Mouse (Mus musculus) liver, embryonic 14.5 days (tissue): Measurements from ENCODE around the gene Mlana. TPM values are rescaled to one million over a fixed set of nuclear protein-coding genes. Genes with fewer than 3 reads are reported as not detected.
A peak's percentile ranks its signal among the peaks of the same experiment; 100 is the strongest.

Source experiments
- ATAC-seq: fragments of 200-750 bp; cut with Nextera tagmentation; 2 replicates; pipeline ENCODE4 v1.8.0; 2017; ENCODE audit warnings: moderate number of reproducible peaks, mild to moderate bottlenecking, moderate library complexity; ENCODE audit not compliant: insufficient read depth
- DNase-seq, 3 experiments: peaks; one replicate each; pipeline ENCODE4 v3.0.0-alpha.2; 2012 to 2013; ENCODE audit warnings: low read depth in 3 of 3, low spot score in 3 of 3
- H3K27ac ChIP-seq: fragments of 300-500 bp; sonication (generic); 2 replicates; pipeline ENCODE4 v1.5.1; 2014; ENCODE audit warnings: moderate library complexity, mild to moderate bottlenecking, control low read depth, inconsistent platforms
- H3K27me3 ChIP-seq: fragments of 300-500 bp; sonication (generic); 2 replicates; pipeline ENCODE4 v1.6.1; 2014; ENCODE audit warnings: mild to moderate bottlenecking, low read length, moderate library complexity; ENCODE audit not compliant: control insufficient read depth, insufficient read depth
- H3K36me3 ChIP-seq: fragments of 300-500 bp; sonication (generic); replicated peaks from 2 replicates; pipeline ENCODE4 v1.6.1; 2014; ENCODE audit warnings: low read depth; ENCODE audit not compliant: control insufficient read depth, insufficient read depth
- H3K4me1 ChIP-seq, 2 experiments: fragments of 200-500 bp in 1 of 2; fragments of 300-500 bp in 1 of 2; sonication (generic) in 1 of 2; replicated peaks; 2 replicates each; pipeline ENCODE4 v1.6.1; 2012 to 2014; ENCODE audit warnings: antibody characterized with exemption in 1 of 2, inconsistent platforms in 1 of 2, low read length in 1 of 2; ENCODE audit not compliant: control insufficient read depth in 2 of 2, insufficient read depth in 2 of 2
- H3K4me2 ChIP-seq: fragments of 300-500 bp; sonication (generic); 2 replicates; pipeline ENCODE4 v1.6.1; 2014; ENCODE audit warnings: low read depth, mild to moderate bottlenecking, control low read depth, moderate library complexity
- H3K4me3 ChIP-seq, 2 experiments: fragments of 200-500 bp in 1 of 2; fragments of 300-500 bp in 1 of 2; sonication (generic) in 1 of 2; 2 replicates each; pipeline ENCODE4 v1.5.1; 2012 to 2014; ENCODE audit warnings: low read depth in 2 of 2, low read length in 2 of 2, mild to moderate bottlenecking in 2 of 2, control low read depth in 1 of 2, inconsistent platforms in 1 of 2, moderate library complexity in 1 of 2; ENCODE audit not compliant: insufficient read depth in 1 of 2
- H3K9ac ChIP-seq: fragments of 300-500 bp; sonication (generic); replicated peaks from 2 replicates; pipeline ENCODE4 v1.6.1; 2014; ENCODE audit warnings: mild to moderate bottlenecking, control low read depth, moderate library complexity
- H3K9me3 ChIP-seq: fragments of 300-500 bp; sonication (generic); 2 replicates; pipeline ENCODE4 v1.6.1; 2016; ENCODE audit warnings: low read length, mixed read lengths; ENCODE audit not compliant: control insufficient read depth
- CTCF ChIP-seq: IDR thresholded peaks from 2 replicates; pipeline ENCODE4 v1.5.1; 2016; ENCODE audit warnings: antibody characterized with exemption, low read depth, control low read depth
- EP300 ChIP-seq: IDR thresholded peaks from 2 replicates; pipeline ENCODE4 v1.6.1; 2016; ENCODE audit warnings: antibody characterized with exemption, low read depth
- WGBS: fragments of 180-500 bp; shearing (Covaris S2); extraction: QIAGEN DNeasy Blood & Tissue Kit; methylation state at CpG from one replicate; pipeline ENCODE4 v1.1.7; 2014; ENCODE audit not compliant: insufficient replicate concordance; 5-methylcytosine and 5-hydroxymethylcytosine counted together
- polyA plus RNA-seq, 2 experiments: library from polyadenylated mRNA; depleted of rRNA in 1 of 2; stranded (reverse) in 1 of 2; unstranded in 1 of 2; fragments of >200 nt; fragmentation: Nextera tagmentation in 1 of 2; extraction: Ambion mirVana in 1 of 2; gene quantifications; 2 replicates each; pipeline versions ENCODE4 v1.2.1 to v1.2.3; 2012 to 2014

The Mlana gene
- polyA plus RNA-seq, 2 experiments = not detected

- Histone ChIP-seq H3K9me3 (no peaks in the 10 kb centered on the region), H3K9ac (no peak overlapping the region), H3K27me3 (no peaks in the 10 kb centered on the region), H3K36me3 (no peaks in the 10 kb centered on the region), H3K27ac (no peak overlapping the region), H3K4me1 (no peaks in the 10 kb centered on the region), H3K4me2 (no peak overlapping the region), H3K4me3 (no peak overlapping the region)
- ATAC-seq = no peak
- TF ChIP-seq CTCF (no peak), EP300 (no peak)
- no peak for DNase-seq
- WGBS = 64% methylated on average over 3 of the region's 3 CpGs
Observed at GRCm38 (mm10) chr19:29709461-29709860, 11.8 kb downstream of the Mlana start.

GRCm38 (mm10) chr19:29713451-29713850 lies 15.8 kb downstream of the Mlana start:
- H3K9me3 ChIP-seq = no peaks in the 10 kb centered on the region
- 68% methylated on average over 4 of the region's 4 CpGs for WGBS

DNA sequence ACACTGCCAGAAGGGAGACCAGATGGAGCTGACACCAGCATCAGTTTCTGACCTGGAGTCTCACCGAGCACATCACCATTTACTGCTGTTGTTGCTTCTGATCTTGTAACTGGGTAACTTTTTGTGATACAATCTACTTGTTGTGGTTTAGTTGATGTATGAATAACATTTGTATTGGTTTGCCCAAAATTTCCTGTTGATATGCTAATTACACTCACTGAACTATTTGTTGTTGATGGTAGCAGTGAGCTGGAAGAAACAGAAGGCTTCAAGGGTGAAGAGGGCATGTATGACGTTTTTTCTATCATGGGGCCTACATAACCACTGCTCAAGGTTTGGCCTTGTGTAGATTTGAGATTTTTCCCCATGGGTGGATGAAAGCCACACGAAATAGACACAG lies 20.2 kb downstream of the Mlana start:
- no peak for TF ChIP-seq EP300
- H3K4me1 ChIP-seq = no peaks in the 10 kb centered on the region
- DNase-seq (no peak), ATAC-seq (no peak)
- no peak overlapping the region for H3K4me2 ChIP-seq
- no peak overlapping the region for H3K9ac ChIP-seq
- H3K27me3 ChIP-seq = no peaks in the 10 kb centered on the region
- H3K36me3 ChIP-seq = peaks cover 3% of the 10 kb centered on the region
- H3K9me3 ChIP-seq = no peaks in the 10 kb centered on the region
- H3K27ac ChIP-seq = no peak overlapping the region
- WGBS = 74% methylated on average over 3 of the region's 3 CpGs
- no peak overlapping the region for H3K4me3 ChIP-seq

More at GRCm38 (mm10) chr19:29713451-29713850, 15.8 kb downstream of the Mlana start:
- Histone ChIP-seq H3K36me3 (no peaks in the 10 kb centered on the region; the same call in 1 of the 2 replicates), H3K9ac (no peak overlapping the region), H3K27me3 (no peaks in the 10 kb centered on the region), H3K4me1 (no peaks in the 10 kb centered on the region), H3K4me2 (no peak overlapping the region), H3K4me3 (no peak overlapping the region), H3K27ac (no peak overlapping the region)
- DNase-seq = no peak
- no peak for ATAC-seq
- TF ChIP-seq EP300 (no peak), CTCF (no peak)

DNA sequence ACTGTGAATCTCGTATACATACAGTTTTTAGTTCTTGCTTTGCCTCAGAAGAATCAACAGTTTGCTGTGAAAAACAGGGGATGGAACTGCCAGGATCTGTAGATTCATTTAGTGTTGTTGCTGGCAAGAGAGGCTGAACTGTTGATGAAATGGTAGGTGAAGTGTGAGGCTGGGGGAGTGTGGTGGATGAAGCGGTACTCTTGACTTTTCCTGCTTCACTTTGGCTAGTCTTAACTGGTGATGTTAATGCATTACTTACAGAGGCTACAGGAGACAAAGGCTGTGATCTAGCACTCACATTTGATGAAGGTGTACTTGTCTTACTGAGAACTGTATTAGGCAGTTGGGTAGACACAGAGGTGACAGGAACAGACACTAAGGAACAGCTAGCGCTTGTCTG lies 20.9 kb downstream of the Mlana start:
- no peak for ATAC-seq
- WGBS = 81% methylated on average over 3 of the region's 3 CpGs
- no peak for DNase-seq
- no peak overlapping the region for H3K4me2 ChIP-seq
- H3K27me3 ChIP-seq = no peaks in the 10 kb centered on the region
- H3K4me1 ChIP-seq = no peaks in the 10 kb centered on the region
- H3K4me3 ChIP-seq = no peak overlapping the region
- no peak overlapping the region for H3K9ac ChIP-seq
- H3K27ac ChIP-seq = no peak overlapping the region
- H3K9me3 ChIP-seq = no peaks in the 10 kb centered on the region
- TF ChIP-seq EP300 (no peak), CTCF (no peak)
- peaks cover 3% of the 10 kb centered on the region for H3K36me3 ChIP-seq

DNA sequence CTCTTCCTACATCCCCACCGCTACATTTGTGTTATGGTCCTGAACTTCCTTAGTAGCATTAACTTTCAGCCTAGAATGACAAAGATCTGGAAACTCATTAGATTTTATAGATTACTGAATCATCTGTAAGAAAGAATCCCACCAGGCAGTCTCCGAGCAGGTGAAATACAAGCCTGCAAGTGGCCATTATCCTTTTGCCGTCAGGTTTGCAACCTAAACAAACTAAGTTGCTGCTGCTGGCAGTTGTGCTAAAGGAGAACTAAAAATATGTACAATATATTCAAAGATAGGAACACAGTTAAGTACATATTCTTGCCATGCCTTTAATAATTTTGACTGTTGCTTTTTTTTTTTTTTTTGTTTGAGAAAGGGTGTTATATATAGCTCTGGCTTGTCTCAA lies 37.8 kb downstream of the Mlana start:
- ATAC-seq (no peak), DNase-seq (no peak)
- Histone ChIP-seq H3K27me3 (no peaks in the 10 kb centered on the region), H3K9ac (no peak overlapping the region), H3K9me3 (no peaks in the 10 kb centered on the region), H3K27ac (no peak overlapping the region), H3K4me1 (no peaks in the 10 kb centered on the region), H3K4me2 (no peak overlapping the region), H3K36me3 (no peaks in the 10 kb centered on the region), H3K4me3 (no peak overlapping the region)
- TF ChIP-seq CTCF = no peak
- WGBS = 84% methylated on average over 3 of the region's 3 CpGs

DNA sequence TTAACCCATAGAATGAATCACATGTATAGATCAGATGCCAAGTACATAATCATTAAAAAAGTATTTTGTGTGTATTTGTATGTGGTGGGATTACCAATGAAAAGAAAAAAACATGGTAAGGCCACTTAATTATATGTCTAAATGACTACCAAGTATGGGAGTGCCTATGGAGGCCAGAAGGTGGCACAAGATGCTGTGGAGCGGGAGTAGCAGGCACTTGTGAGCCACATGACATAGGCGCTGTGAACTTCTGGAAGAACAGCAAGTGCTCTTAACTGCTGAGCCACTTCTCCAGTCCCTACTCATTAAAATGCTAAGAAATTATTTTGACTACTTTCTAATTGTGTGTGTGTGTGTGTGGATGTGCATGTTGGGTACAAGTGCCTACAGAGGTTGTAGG lies 42.0 kb downstream of the Mlana start:
- WGBS = 83% methylated on average over 2 of the region's 2 CpGs
- no peak overlapping the region for H3K27ac ChIP-seq
- H3K27me3 ChIP-seq = no peaks in the 10 kb centered on the region
- TF ChIP-seq CTCF = peak; percentile 36
- no peak for TF ChIP-seq EP300
- ATAC-seq = no peak
- no peak overlapping the region for H3K9ac ChIP-seq
- no peaks in the 10 kb centered on the region for H3K9me3 ChIP-seq
- DNase-seq = no peak
- no peaks in the 10 kb centered on the region for H3K4me1 ChIP-seq
- H3K4me3 ChIP-seq = no peak overlapping the region
- no peaks in the 10 kb centered on the region for H3K36me3 ChIP-seq
- no peak overlapping the region for H3K4me2 ChIP-seq
